Mouse (Mus musculus) layer of hippocampus, adult 2 months (tissue): Measurements from ENCODE around the gene Vrk3. TPM values are rescaled to one million over a fixed set of nuclear protein-coding genes. Genes with fewer than 3 reads are reported as not detected.

Source experiments
- DNase-seq, 2 experiments: peaks; one replicate each; pipeline ENCODE4 v3.0.0; 2022; ENCODE audit warnings: low spot score in 2 of 2
- H3K27ac ChIP-seq: fragments of 200-600 bp; 2 replicates; pipeline ENCODE4 v1.8.1; 2022
- H3K4me3 ChIP-seq: fragments of 200-600 bp; 2 replicates; pipeline ENCODE4 v1.8.1; 2022; ENCODE audit warnings: mild to moderate bottlenecking
- CTCF ChIP-seq: fragments of 200-600 bp; conservative IDR thresholded peaks from 2 replicates; pipeline ENCODE4 v1.8.1; 2022; ENCODE audit warnings: antibody characterized with exemption, mild to moderate bottlenecking, moderate library complexity
- total RNA-seq, 2 experiments: library from RNA; stranded (reverse); gene quantifications; 2 replicates each; pipeline ENCODE4 v1.2.3; 2021

Gene Vrk3
- total RNA-seq, 2 experiments from 2014 or later: 31.7 to 35.4 TPM

DNA sequence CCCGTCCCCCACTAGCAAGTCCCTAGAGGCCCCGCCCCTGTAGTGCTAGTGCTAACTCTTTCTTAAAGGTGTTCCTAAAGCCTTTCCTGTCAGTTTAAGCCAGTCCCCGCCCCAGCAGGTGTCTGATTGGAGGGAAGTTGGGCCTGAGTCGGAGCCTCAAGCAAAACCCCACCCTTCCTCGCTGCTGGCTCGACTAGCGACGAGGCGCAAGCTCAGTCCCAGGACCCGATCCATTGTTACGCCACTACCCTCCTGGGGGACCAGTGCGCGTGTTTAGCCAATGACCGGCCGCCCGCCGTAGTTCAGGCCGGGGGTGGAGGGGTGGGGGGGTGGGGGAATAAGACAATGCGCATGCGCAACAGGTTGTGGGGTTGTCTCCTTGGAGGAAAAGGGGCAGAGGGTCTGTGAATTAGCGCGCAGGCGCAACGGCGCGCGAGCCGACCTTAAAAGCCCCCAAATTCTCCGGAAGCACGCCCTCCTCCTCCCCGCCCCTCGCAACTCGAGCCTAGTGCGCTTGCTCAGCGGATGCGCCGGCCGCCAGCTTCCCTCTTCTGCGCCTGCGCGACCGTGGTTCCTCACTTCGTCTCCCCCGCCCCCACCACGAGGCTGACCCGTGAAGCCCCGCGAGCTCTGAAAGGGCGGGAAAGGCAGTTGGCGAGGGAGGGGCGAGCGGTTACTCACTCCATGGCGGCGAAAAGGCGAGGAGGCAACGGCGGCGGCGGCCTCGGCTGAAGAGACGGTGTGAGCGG is 67.7 kb downstream of the Vrk3 start, which contains the start of the genes Nup62 and Il4i1:
TSS of gene Nup62 (plus strand) at position 368 of the 749 bp plus-strand sequence.
TSS of gene Il4i1 (plus strand) at position 667 of the 749 bp plus-strand sequence.
- peak; percentile 98 to 99 for DNase-seq
- peak within 1 kb of the TSS; percentile 97 for H3K27ac ChIP-seq
- H3K4me3 ChIP-seq: peak within 1 kb of the TSS; percentile 82
- peak; percentile 35; the same call in 1 of the 2 replicates for TF ChIP-seq CTCF

DNA sequence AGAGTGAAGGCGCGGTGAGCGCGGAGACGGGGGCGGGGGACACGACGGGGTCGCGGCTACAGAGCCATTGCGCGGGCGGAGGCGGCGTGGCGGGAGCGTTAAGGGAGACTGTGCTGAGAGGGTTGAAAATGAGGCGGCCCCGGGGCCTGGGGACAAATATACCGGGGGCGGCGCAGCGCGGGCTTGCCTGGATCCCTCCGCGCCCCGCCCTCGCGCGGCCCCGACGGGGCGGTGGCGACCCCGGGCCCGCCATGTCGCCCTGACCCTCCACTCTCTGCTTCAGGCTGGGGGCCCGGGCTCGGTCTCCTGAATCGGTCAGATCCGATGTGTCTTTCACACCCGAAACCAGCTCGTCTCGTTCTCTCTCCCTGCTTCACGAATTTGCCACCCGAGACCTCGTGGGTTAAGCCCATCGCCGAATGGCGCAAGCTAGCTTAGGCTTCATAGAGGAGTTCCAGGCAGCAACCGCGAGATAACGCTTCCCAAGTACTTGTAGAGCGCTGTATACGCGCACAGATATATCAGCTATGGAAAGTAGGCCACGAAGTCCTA is 68.3 kb downstream of the Vrk3 start, which contains the start of gene Atf5:
TSS of gene Atf5 (minus strand) at position 189 of the 552 bp plus-strand sequence.
- no peak for TF ChIP-seq CTCF
- peak within 1 kb of the TSS; percentile 82 for H3K4me3 ChIP-seq
- peak within 1 kb of the TSS; percentile 97 for H3K27ac ChIP-seq
- peak in 1 of 2 experiments; percentile 35 for DNase-seq

GRCm38 (mm10) chr7:44817441-44817840 is 69.2 kb downstream of the Vrk3 start:
- peak overlapping the region; percentile 82 for H3K4me3 ChIP-seq
- DNase-seq: no peak
- TF ChIP-seq CTCF: no peak
- H3K27ac ChIP-seq: peak overlapping the region; percentile 97

DNA sequence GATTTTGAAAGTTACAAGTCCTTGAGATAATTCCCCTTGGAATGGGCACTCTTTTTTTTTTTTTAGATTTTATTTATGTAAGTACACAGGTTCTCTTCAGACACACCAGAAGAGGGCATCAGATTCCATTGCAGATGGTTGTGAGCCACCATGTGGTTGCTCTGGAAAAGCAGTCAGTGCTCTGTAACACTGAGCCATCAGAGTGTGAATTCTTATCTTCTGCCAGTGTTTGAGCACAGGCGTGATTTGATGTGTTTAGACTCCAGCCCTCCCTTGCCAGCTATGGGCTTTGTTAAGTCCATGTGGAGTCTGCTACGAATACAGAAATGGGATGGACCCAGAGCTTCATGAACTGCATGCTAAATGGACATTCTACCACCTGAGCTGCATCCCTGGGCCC is 70.0 kb downstream of the Vrk3 start:
- Histone ChIP-seq H3K27ac (peak overlapping the region; percentile 97), H3K4me3 (peak overlapping the region; percentile 82; the same call in 1 of the 2 replicates)
- peak in 1 of 2 experiments; percentile 16 for DNase-seq
- peak; percentile 74 for TF ChIP-seq CTCF

DNA sequence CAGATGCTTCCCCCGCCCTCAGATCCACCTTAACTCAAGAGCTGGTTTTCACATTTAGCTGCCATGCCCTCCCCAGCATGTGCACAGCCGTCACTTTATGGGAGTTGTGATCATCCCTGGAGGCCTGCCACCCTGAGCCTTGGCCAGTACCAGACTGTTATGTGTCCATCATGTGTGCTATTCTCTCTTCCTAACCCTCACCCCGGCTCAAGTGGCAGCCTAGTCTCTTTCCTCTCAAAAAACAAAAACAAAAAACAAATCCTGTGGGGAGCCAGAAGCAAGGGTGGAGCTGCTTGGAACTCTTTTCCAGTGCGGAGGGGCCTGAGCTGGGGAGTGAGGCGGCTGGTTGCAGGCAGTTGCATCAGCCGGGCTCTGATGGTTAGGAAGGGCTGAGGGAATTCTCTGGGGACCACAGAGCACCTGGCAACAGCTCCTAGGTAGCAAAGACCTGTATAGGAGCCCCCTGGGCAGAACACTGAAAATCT is 70.6 kb downstream of the Vrk3 start:
- DNase-seq: peak in 1 of 2 experiments; percentile 48
- peak overlapping the region; percentile 39 for H3K4me3 ChIP-seq
- no peak for TF ChIP-seq CTCF

GRCm38 (mm10) chr7:44819391-44819790 is 71.2 kb downstream of the Vrk3 start:
- peak in 1 of 2 experiments; percentile 5 for DNase-seq
- Histone ChIP-seq H3K4me3 (no peak overlapping the region; the same call in 1 of the 2 replicates), H3K27ac (peak overlapping the region; percentile 97)
- TF ChIP-seq CTCF: no peak

More for the DNA sequence above, 70.6 kb downstream of the Vrk3 start:
- H3K27ac ChIP-seq: peak overlapping the region; percentile 97

GRCm38 (mm10) chr7:44819863-44820262 is 71.7 kb downstream of the Vrk3 start:
- TF ChIP-seq CTCF: no peak
- peak in 1 of 2 experiments; percentile 7 for DNase-seq
- peak overlapping the region; percentile 97; the same call in 1 of the 2 replicates for H3K27ac ChIP-seq
- H3K4me3 ChIP-seq: no peak overlapping the region

DNA sequence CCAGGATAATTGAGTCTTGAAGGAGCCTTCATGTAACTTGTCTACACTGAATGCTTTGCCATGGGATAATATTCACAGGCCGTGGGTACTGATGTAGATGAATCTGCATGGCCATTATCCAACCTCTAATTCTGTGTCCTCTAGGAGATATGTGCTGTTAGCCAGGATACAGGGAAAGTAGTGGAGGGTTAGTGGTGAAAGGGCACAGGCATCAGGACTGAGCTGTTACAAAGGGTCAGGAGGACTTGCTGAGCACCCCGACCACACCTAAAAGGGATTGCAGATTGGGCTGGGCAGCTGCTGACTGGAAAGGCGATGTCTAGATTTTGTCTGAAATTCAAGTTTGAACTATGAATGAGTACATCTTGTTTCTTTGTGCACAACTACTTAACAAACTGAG is 72.3 kb downstream of the Vrk3 start:
- DNase-seq: peak in 1 of 2 experiments; percentile 1
- Histone ChIP-seq H3K4me3 (no peak overlapping the region), H3K27ac (no peak overlapping the region)
- TF ChIP-seq CTCF: no peak

DNA sequence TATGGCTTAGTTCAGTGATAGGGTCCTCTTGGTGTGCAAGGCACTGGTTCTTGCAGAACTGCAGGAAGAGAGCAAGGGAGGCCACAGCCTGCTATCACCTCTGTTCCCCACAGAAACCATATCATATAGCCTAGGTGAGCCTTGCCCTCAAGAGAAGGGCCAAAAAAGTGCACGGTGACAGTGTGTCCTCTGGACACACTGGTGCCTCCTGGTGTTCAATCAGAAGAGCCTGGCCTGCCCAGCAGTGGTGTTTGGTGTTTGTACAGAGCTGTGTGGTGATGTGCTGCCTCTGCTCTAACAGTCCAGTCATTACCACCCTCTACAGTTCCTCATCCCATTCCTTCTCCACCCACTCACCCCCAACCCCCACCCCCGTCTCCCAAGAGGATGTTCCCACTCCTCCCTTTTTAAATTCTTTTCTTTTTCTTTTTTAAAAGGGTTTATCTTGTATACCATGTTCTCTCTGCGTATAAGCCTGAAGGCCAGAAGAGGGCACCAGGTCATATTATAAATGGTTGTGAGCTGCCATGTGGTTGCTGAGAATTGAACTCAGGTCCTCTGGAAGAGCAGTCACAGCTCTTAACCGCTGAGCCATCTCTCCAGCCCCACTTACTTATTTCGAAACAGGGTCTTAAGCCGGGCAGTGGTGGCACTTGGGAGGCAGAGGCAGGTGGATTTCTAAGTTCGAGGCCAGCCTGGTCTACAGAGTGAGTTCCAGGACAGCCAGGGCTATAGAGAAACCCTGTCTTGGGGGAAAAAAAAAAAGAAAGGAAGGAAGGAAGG is 73.6 kb downstream of the Vrk3 start:
- no peak overlapping the region for H3K4me3 ChIP-seq
- peak; percentile 43 for TF ChIP-seq CTCF
- DNase-seq: peak in 1 of 2 experiments; percentile 5
- no peak overlapping the region for H3K27ac ChIP-seq

DNA sequence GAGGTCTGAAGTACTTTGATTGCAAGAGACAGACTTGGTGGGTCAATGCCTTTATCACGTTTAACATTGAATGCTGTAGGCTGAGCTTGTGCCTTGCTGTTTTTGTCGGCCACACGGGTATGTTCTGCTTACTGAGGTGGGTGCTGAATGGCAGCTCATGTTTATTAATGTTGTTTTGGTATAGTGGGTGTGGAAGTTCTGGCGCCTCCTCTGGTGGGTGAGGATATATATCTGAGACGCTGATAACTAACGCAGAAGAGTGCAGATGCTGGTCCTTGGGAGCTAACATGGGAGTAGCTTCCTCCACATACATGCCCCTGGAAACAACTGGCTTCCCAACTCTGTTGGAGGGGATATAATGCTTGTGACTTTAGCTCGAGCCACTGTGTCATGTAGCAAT is 75.2 kb downstream of the Vrk3 start:
- peak in 1 of 2 experiments; percentile 6 for DNase-seq

GRCm38 (mm10) chr7:44824872-44825271 is 76.7 kb downstream of the Vrk3 start:
- H3K4me3 ChIP-seq: no peak overlapping the region
- peak; percentile 75 to 86 for DNase-seq
- no peak overlapping the region for H3K27ac ChIP-seq
- peak; percentile 95 for TF ChIP-seq CTCF

More for the DNA sequence above, 75.2 kb downstream of the Vrk3 start:
- TF ChIP-seq CTCF: peak; percentile 50
- Histone ChIP-seq H3K4me3 (no peak overlapping the region), H3K27ac (no peak overlapping the region)

DNA sequence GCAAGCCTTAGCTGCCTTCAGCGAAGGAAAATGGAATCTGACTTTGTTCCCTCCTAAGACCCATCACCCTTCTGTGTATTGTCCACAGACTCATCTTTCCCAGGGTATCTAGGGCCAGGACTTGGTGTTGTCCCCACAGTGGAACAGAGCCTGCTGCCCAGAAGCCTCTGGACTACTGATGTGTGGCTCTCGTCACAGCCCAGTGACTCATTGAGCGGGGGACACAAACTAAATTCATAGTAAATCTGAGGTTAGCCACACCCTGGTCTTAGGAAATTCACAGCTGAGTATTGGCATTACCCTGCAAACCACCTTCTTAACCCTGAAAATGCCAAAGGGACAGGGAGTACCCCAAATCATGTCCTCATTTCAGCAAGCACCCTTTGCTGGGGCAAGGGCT is 78.6 kb downstream of the Vrk3 start:
- no peak for TF ChIP-seq CTCF
- no peak overlapping the region for H3K27ac ChIP-seq
- DNase-seq: no peak
- H3K4me3 ChIP-seq: no peak overlapping the region

Other genes with a start within 250 kb of the Vrk3 start
- gene Mybpc2, start 223.8 kb upstream of the Vrk3 start, total RNA-seq: not detected
- gene Spib, start 216.3 kb upstream of the Vrk3 start, total RNA-seq: under 1 TPM; 0.12 to 0.13 TPM
- gene Pold1, start 199.6 kb upstream of the Vrk3 start, total RNA-seq: 10 to 100 TPM in 1 of 2 experiments, 1 to 10 TPM in 1; 9.0 to 10.5 TPM
- gene Nr1h2, start 194.5 kb upstream of the Vrk3 start, total RNA-seq: 10 to 100 TPM; 58.2 to 66.7 TPM
- gene Napsa, start 176.0 kb upstream of the Vrk3 start, total RNA-seq: not detected
- gene Kcnc3, start 157.7 kb upstream of the Vrk3 start, total RNA-seq: 100 to 1,000 TPM; 184 to 186 TPM
- 10 to 100 TPM; 30.4 TPM for gene Myh14, start 77.6 kb upstream of the Vrk3 start, total RNA-seq
- not detected for gene Izumo2, start 39.7 kb upstream of the Vrk3 start, total RNA-seq
- under 1 TPM; 0.25 to 0.44 TPM for gene Zfp473, start 2.6 kb downstream of the Vrk3 start, total RNA-seq
- gene Nup62, start 67.7 kb downstream of the Vrk3 start, total RNA-seq: 10 to 100 TPM; 29.7 to 33.2 TPM
- 1 to 10 TPM; 2.6 to 3.3 TPM for gene Il4i1, start 68.0 kb downstream of the Vrk3 start, total RNA-seq
- gene Atf5, start 68.2 kb downstream of the Vrk3 start, total RNA-seq: 10 to 100 TPM; 27.0 to 30.0 TPM
- 10 to 100 TPM; 76.7 to 84.3 TPM for gene Akt1s1, start 100.6 kb downstream of the Vrk3 start, total RNA-seq
- 10 to 100 TPM; 69.0 to 81.3 TPM for gene Tbc1d17, start 100.7 kb downstream of the Vrk3 start, total RNA-seq
- 10 to 100 TPM; 33.1 to 36.3 TPM for gene Pnkp, start 108.7 kb downstream of the Vrk3 start, total RNA-seq
- gene Ptov1, start 121.4 kb downstream of the Vrk3 start, total RNA-seq: 100 to 1,000 TPM; 321 to 335 TPM
- 100 to 1,000 TPM; 103 to 107 TPM for gene Med25, start 144.3 kb downstream of the Vrk3 start, total RNA-seq
- 10 to 100 TPM; 21.6 to 24.8 TPM for gene Fuz, start 147.7 kb downstream of the Vrk3 start, total RNA-seq
- gene Ap2a1, start 181.1 kb downstream of the Vrk3 start, total RNA-seq: 100 to 1,000 TPM; 298 to 305 TPM
- 1 to 10 TPM; 1.3 to 2.0 TPM for gene Tsks, start 194.8 kb downstream of the Vrk3 start, total RNA-seq
- 100 to 1,000 TPM; 138 to 140 TPM for gene Cpt1c, start 226.4 kb downstream of the Vrk3 start, total RNA-seq
- gene Prmt1, start 238.2 kb downstream of the Vrk3 start, total RNA-seq: 100 to 1,000 TPM; 165 to 171 TPM
- 10 to 100 TPM; 38.4 to 42.7 TPM for gene Irf3, start 249.2 kb downstream of the Vrk3 start, total RNA-seq